Mouse (Mus musculus) lung, embryonic 16.5 days (tissue): ENCODE data around the gene Rap2a. TPM values are rescaled to one million over a fixed set of nuclear protein-coding genes. Genes with fewer than 3 reads are reported as not detected.

Experiments used
- ATAC-seq: fragments of 200-750 bp; cut with Nextera tagmentation; 2 replicates; pipeline ENCODE4 v1.8.0; 2017; ENCODE audit warnings: low read depth, mild to moderate bottlenecking, moderate library complexity
- H3K27ac ChIP-seq: fragments of 300-500 bp; sonication (generic); 2 replicates; pipeline ENCODE4 v1.5.1; 2014; ENCODE audit warnings: mild to moderate bottlenecking, control low read depth, low read length
- H3K27me3 ChIP-seq: fragments of 300-500 bp; sonication (generic); 2 replicates; pipeline ENCODE4 v1.6.1; 2014; ENCODE audit warnings: low read depth, low read length, mixed read lengths; ENCODE audit not compliant: control insufficient read depth, insufficient read depth
- H3K36me3 ChIP-seq: fragments of 300-500 bp; sonication (generic); 2 replicates; pipeline ENCODE4 v1.6.1; 2014; ENCODE audit warnings: low read length; ENCODE audit not compliant: control insufficient read depth, insufficient read depth
- H3K4me1 ChIP-seq: fragments of 300-500 bp; sonication (generic); replicated peaks from 2 replicates; pipeline ENCODE4 v1.6.1; 2014; ENCODE audit warnings: low read length, mixed read lengths; ENCODE audit not compliant: control insufficient read depth, insufficient read depth
- H3K4me2 ChIP-seq: fragments of 300-500 bp; sonication (generic); 2 replicates; pipeline ENCODE4 v1.6.1; 2014; ENCODE audit warnings: low read depth, low read length, control low read depth
- H3K4me3 ChIP-seq: fragments of 300-500 bp; sonication (generic); 2 replicates; pipeline ENCODE4 v1.5.1; 2014; ENCODE audit warnings: mild to moderate bottlenecking, low read length, control low read depth
- H3K9ac ChIP-seq: fragments of 300-500 bp; sonication (generic); 2 replicates; pipeline ENCODE4 v1.6.1; 2014; ENCODE audit warnings: low read length, control low read depth
- H3K9me3 ChIP-seq: fragments of 300-500 bp; sonication (generic); 2 replicates; pipeline ENCODE4 v1.6.1; 2016; ENCODE audit warnings: low read length; ENCODE audit not compliant: control insufficient read depth
- WGBS: fragments of 180-500 bp; shearing (Covaris S2); extraction: QIAGEN DNeasy Blood & Tissue Kit; methylation state at CpG from one replicate; pipeline ENCODE4 v1.1.7; 2014; 5-methylcytosine and 5-hydroxymethylcytosine counted together
- polyA plus RNA-seq: library from polyadenylated mRNA; unstranded; fragments of >200 nt; fragmentation: Nextera tagmentation; extraction: Ambion mirVana; gene quantifications from 2 replicates; pipeline ENCODE4 v1.2.1, GENCODE M21; 2015

Rap2a gene
- polyA plus RNA-seq, 1 experiment from 2014 or later = 15.7 TPM

GRCm38 (mm10) chr14:120519921-120520320 is 41.7 kb downstream of the Rap2a start:
- Histone ChIP-seq H3K4me3 (no peak overlapping the region), H3K9me3 (no peaks in the 10 kb centered on the region), H3K27ac (no peak overlapping the region), H3K9ac (no peak overlapping the region), H3K4me2 (no peak overlapping the region), H3K4me1 (peaks cover 9% of the 10 kb centered on the region), H3K36me3 (no peaks in the 10 kb centered on the region), H3K27me3 (no peaks in the 10 kb centered on the region)
- 71% methylated on average over 1 of the region's 1 CpGs for WGBS
- ATAC-seq = no peak

GRCm38 (mm10) chr14:120520843-120521242 is 42.6 kb downstream of the Rap2a start:
- peak; percentile 20; the same call in 1 of the 2 replicates for ATAC-seq
- WGBS = 37% methylated on average over 3 of the region's 3 CpGs
- Histone ChIP-seq H3K27ac (no peak overlapping the region), H3K27me3 (no peaks in the 10 kb centered on the region), H3K4me1 (0 out of 2 replicates have a peak, but pooled peaks cover 3% of the 10 kb centered on the region), H3K4me3 (no peak overlapping the region), H3K9ac (no peak overlapping the region), H3K4me2 (no peak overlapping the region), H3K36me3 (no peaks in the 10 kb centered on the region), H3K9me3 (no peaks in the 10 kb centered on the region)

- ATAC-seq = no peak
- H3K4me3 ChIP-seq = no peak overlapping the region
These were observed 45.1 kb downstream of the Rap2a start for GRCm38 (mm10) chr14:120523296-120523695.

GRCm38 (mm10) chr14:120525644-120526043 is 47.4 kb downstream of the Rap2a start:
- Histone ChIP-seq H3K4me3 (no peak overlapping the region), H3K9me3 (no peaks in the 10 kb centered on the region), H3K9ac (no peak overlapping the region), H3K4me2 (no peak overlapping the region), H3K27me3 (no peaks in the 10 kb centered on the region), H3K36me3 (no peaks in the 10 kb centered on the region), H3K27ac (no peak overlapping the region), H3K4me1 (0 out of 2 replicates have a peak, but pooled peaks cover under 1% of the 10 kb centered on the region)
- no peak for ATAC-seq
- WGBS = 56% methylated on average over 2 of the region's 2 CpGs

More at GRCm38 (mm10) chr14:120523296-120523695, 45.1 kb downstream of the Rap2a start:
- no peaks in the 10 kb centered on the region for H3K9me3 ChIP-seq
- 96% methylated on average over 5 of the region's 5 CpGs for WGBS
- no peak overlapping the region for H3K4me2 ChIP-seq
- H3K27me3 ChIP-seq = no peaks in the 10 kb centered on the region
- H3K27ac ChIP-seq = no peak overlapping the region
- 0 out of 2 replicates have a peak, but pooled peaks cover 3% of the 10 kb centered on the region for H3K4me1 ChIP-seq
- no peaks in the 10 kb centered on the region for H3K36me3 ChIP-seq
- no peak overlapping the region for H3K9ac ChIP-seq

GRCm38 (mm10) chr14:120533301-120533700 is 55.1 kb downstream of the Rap2a start:
- Histone ChIP-seq H3K4me2 (no peak overlapping the region), H3K4me1 (peaks cover 25% of the 10 kb centered on the region), H3K27ac (peak overlapping the region; percentile 91), H3K27me3 (no peaks in the 10 kb centered on the region), H3K4me3 (no peak overlapping the region), H3K9ac (no peak overlapping the region), H3K9me3 (no peaks in the 10 kb centered on the region), H3K36me3 (no peaks in the 10 kb centered on the region)
- ATAC-seq = no peak
- WGBS = 88% methylated on average over 3 of the region's 3 CpGs

GRCm38 (mm10) chr14:120534841-120535271 is 56.6 kb downstream of the Rap2a start:
- 25% methylated on average over 3 of the region's 3 CpGs for WGBS
- H3K4me2 ChIP-seq = no peak overlapping the region
- H3K36me3 ChIP-seq = no peaks in the 10 kb centered on the region
- peak; percentile 59 for ATAC-seq
- H3K9me3 ChIP-seq = no peaks in the 10 kb centered on the region
- H3K9ac ChIP-seq = peak overlapping the region; percentile 11; the same call in 1 of the 2 replicates
- H3K27ac ChIP-seq = peak overlapping the region; percentile 77
- no peak overlapping the region for H3K4me3 ChIP-seq
- no peaks in the 10 kb centered on the region for H3K27me3 ChIP-seq
- peaks cover 25% of the 10 kb centered on the region for H3K4me1 ChIP-seq

GRCm38 (mm10) chr14:120535446-120535845 is 57.2 kb downstream of the Rap2a start:
- Histone ChIP-seq H3K4me1 (peaks cover 25% of the 10 kb centered on the region), H3K27ac (peak overlapping the region; percentile 77), H3K36me3 (no peaks in the 10 kb centered on the region), H3K9ac (no peak overlapping the region), H3K4me3 (no peak overlapping the region), H3K27me3 (no peaks in the 10 kb centered on the region), H3K9me3 (no peaks in the 10 kb centered on the region), H3K4me2 (no peak overlapping the region)
- WGBS = 43% methylated on average over 4 of the region's 4 CpGs
- ATAC-seq = peak; percentile 13

- peak overlapping the region; percentile 77 for H3K27ac ChIP-seq
- ATAC-seq = no peak
- peaks cover 25% of the 10 kb centered on the region for H3K4me1 ChIP-seq
- H3K4me2 ChIP-seq = no peak overlapping the region
- H3K9me3 ChIP-seq = no peaks in the 10 kb centered on the region
- 67% methylated on average over 3 of the region's 3 CpGs for WGBS
- H3K9ac ChIP-seq = no peak overlapping the region
- H3K4me3 ChIP-seq = no peak overlapping the region
- H3K36me3 ChIP-seq = no peaks in the 10 kb centered on the region
- H3K27me3 ChIP-seq = no peaks in the 10 kb centered on the region
These were observed 57.7 kb downstream of the Rap2a start for GRCm38 (mm10) chr14:120535924-120536323.

- Histone ChIP-seq H3K9ac (no peak overlapping the region), H3K4me3 (no peak overlapping the region), H3K36me3 (no peaks in the 10 kb centered on the region), H3K4me2 (no peak overlapping the region), H3K27me3 (no peaks in the 10 kb centered on the region), H3K4me1 (peaks cover 15% of the 10 kb centered on the region; the same call in 1 of the 2 replicates), H3K9me3 (no peaks in the 10 kb centered on the region), H3K27ac (no peak overlapping the region)
- ATAC-seq = no peak
- WGBS = 85% methylated on average over 2 of the region's 2 CpGs
These were observed 60.9 kb downstream of the Rap2a start for GRCm38 (mm10) chr14:120539128-120539527.

GRCm38 (mm10) chr14:120539626-120540025 is 61.4 kb downstream of the Rap2a start:
- WGBS = 54% methylated on average over 3 of the region's 3 CpGs
- ATAC-seq = no peak
- H3K36me3 ChIP-seq = no peaks in the 10 kb centered on the region
- H3K27me3 ChIP-seq = no peaks in the 10 kb centered on the region
- H3K4me2 ChIP-seq = no peak overlapping the region
- no peak overlapping the region for H3K9ac ChIP-seq
- H3K4me3 ChIP-seq = no peak overlapping the region
- H3K27ac ChIP-seq = no peak overlapping the region
- peaks cover 11% of the 10 kb centered on the region; the same call in 1 of the 2 replicates for H3K4me1 ChIP-seq
- H3K9me3 ChIP-seq = no peaks in the 10 kb centered on the region
